Mouse (Mus musculus) midbrain, embryonic 13.5 days (tissue): ENCODE measurements at regions not wholly inside any gene's neighbourhood (a gene's known extent, or its start where the extent isn't known, plus 50 kb on each side); places are given as distances from the start of the nearest gene placed in this dataset.

Experiments used
- ATAC-seq: fragments of 200-750 bp; cut with Nextera tagmentation; 2 replicates; pipeline ENCODE4 v1.8.0; 2017; ENCODE audit warnings: mild to moderate bottlenecking, moderate TSS enrichment, moderate library complexity
- H3K27ac ChIP-seq: fragments of 300-500 bp; sonication (generic); 2 replicates; pipeline ENCODE4 v1.5.1; 2015; ENCODE audit warnings: inconsistent platforms, mild to moderate bottlenecking, moderate library complexity
- H3K27me3 ChIP-seq: fragments of 300-500 bp; sonication (generic); 2 replicates; pipeline ENCODE4 v1.6.1; 2015; ENCODE audit warnings: mild to moderate bottlenecking, inconsistent platforms
- H3K36me3 ChIP-seq: fragments of 300-500 bp; sonication (generic); 2 replicates; pipeline ENCODE4 v1.6.1; 2015; ENCODE audit warnings: mild to moderate bottlenecking, inconsistent platforms
- H3K4me1 ChIP-seq: fragments of 300-500 bp; sonication (generic); replicated peaks from 2 replicates; pipeline ENCODE4 v1.6.1; 2015; ENCODE audit warnings: inconsistent platforms
- H3K4me2 ChIP-seq: fragments of 300-500 bp; sonication (generic); replicated peaks from 2 replicates; pipeline ENCODE4 v1.6.1; 2015; ENCODE audit warnings: moderate library complexity, mild to moderate bottlenecking, inconsistent platforms
- H3K4me3 ChIP-seq: fragments of 300-500 bp; sonication (generic); replicated peaks from 2 replicates; pipeline ENCODE4 v1.5.1; 2015; ENCODE audit warnings: mild to moderate bottlenecking, inconsistent platforms
- H3K9ac ChIP-seq: fragments of 300-500 bp; sonication (generic); replicated peaks from 2 replicates; pipeline ENCODE4 v1.6.1; 2015; ENCODE audit warnings: mild to moderate bottlenecking, inconsistent platforms
- H3K9me3 ChIP-seq: fragments of 300-500 bp; sonication (generic); 2 replicates; pipeline ENCODE4 v1.6.1; 2016; ENCODE audit warnings: mild to moderate bottlenecking, inconsistent platforms
- WGBS: fragments of 180-500 bp; shearing (Covaris S2); methylation state at CpG from one replicate; pipeline ENCODE4 v1.1.7; 2015; 5-methylcytosine and 5-hydroxymethylcytosine counted together

- 88% methylated on average over 15 of the region's 15 CpGs for WGBS
- no peaks in the 10 kb centered on the region for H3K36me3 ChIP-seq
- no peak for ATAC-seq
- H3K27ac ChIP-seq, result no peak overlapping the region
- no peaks in the 10 kb centered on the region for H3K27me3 ChIP-seq
- H3K4me3 ChIP-seq, result no peak overlapping the region
- H3K9ac ChIP-seq, result no peak overlapping the region
- H3K4me1 ChIP-seq, result no peaks in the 10 kb centered on the region
- no peaks in the 10 kb centered on the region for H3K9me3 ChIP-seq
- no peak overlapping the region for H3K4me2 ChIP-seq
These were observed 61.5 kb upstream of the Igfbp7 start for GRCm38 (mm10) chr5:77469236-77469766.

DNA sequence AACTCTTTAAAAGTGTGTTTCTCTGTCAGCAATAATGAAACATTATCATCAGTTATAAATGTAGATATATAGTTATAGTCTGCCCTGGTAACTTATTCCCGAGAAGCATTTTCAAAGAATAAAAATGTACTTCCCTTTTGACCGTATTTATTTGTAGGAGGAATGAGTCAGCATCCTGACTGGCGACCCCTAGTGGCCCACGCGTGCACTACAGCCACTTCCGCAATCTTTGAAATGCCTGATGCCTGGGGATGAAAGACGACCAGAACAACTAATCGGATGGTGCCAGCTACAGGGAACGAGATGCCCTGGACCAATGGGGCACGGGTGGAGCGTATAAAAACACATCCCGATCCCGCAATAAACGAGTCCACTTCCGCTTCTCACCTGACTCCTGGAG lies 60.6 kb upstream of the Igfbp7 start:
- H3K4me3 ChIP-seq, result no peak overlapping the region
- H3K27me3 ChIP-seq, result no peaks in the 10 kb centered on the region
- no peak overlapping the region for H3K9ac ChIP-seq
- H3K4me2 ChIP-seq, result no peak overlapping the region
- H3K9me3 ChIP-seq, result no peaks in the 10 kb centered on the region
- no peak for ATAC-seq
- no peaks in the 10 kb centered on the region for H3K4me1 ChIP-seq
- whole genome bisulfite sequencing, result 66% methylated on average over 15 of the region's 15 CpGs
- H3K27ac ChIP-seq, result no peak overlapping the region
- no peaks in the 10 kb centered on the region for H3K36me3 ChIP-seq

DNA sequence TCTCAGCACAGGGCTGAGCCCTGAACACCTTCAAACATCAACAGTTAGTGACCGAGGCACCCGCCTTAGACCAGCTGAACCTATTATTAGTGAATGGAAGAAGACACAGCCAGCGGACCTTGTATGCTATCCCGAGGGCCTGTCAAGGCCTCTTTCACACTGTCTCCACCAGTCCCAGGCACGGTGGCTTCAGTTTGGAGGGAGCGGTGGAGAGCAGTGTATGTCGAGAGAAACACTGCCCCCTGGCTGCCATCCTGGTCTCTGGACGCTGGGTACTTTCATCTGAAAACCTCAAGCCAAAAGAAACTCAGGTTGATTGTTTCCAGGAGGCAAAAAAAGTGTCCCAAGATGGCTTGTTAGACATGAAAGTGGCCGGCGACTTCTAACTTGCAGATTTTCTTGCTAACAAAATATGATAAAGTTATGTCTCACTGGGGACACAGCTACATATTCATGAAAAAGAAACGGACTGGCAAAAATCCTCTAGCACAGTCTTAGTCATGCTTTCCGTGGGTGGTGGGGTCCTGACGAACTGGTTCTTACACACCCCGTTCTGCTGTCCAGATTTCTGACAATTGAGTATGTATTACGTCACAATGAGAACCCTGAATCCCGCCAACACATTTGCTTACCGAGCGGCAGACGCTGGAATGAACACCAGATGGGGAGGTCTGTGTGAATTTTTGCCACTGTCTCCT lies 57.2 kb upstream of the Igfbp7 start:
- no peak overlapping the region for H3K4me3 ChIP-seq
- H3K9me3 ChIP-seq, result no peaks in the 10 kb centered on the region
- H3K27me3 ChIP-seq, result no peaks in the 10 kb centered on the region
- H3K27ac ChIP-seq, result no peak overlapping the region
- 60% methylated on average over 19 of the region's 19 CpGs for WGBS
- no peaks in the 10 kb centered on the region for H3K36me3 ChIP-seq
- no peak overlapping the region for H3K9ac ChIP-seq
- no peak for ATAC-seq
- no peak overlapping the region for H3K4me2 ChIP-seq
- no peaks in the 10 kb centered on the region for H3K4me1 ChIP-seq

DNA sequence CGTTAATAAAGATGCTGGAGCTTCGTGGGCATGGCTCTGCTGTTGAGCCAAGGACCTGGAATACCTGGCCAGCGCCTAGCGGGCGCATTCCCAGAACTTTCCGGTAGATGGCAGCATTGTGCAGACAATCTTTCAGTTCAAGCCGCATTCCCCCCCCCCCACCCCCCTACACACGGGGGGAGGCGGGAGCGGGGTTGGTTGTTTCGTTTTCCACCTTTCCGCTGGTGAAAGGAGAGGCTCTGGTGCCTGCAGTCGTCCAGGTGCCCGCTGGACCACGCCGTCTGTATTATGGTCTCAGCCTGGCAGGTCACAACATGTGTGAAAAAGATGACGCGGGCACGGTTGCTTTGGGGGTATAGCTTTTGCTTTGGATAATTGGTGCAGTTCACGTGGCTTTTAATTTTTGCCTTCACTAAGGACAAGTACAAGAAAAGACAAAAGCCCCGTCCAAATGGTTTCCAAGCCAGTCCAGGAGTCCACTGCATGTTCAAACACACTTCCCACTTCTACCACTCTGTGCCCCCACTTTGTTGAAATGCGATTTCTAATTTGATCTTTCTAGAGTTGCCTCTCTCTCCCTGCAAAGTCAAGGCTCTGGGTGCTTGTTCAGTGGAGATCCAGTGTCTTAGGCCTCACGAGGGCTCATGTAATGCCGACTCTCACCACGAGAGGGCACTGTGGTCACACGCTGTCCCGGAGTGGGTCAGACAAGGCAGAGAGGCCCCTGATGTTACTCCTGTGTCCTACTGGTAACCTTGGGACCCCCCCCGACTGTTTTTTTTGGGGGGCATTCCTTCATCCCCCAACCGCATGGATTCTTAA lies 52.3 kb upstream of the Igfbp7 start:
- Histone ChIP-seq H3K4me1 (no peaks in the 10 kb centered on the region), H3K27me3 (peaks cover 6% of the 10 kb centered on the region; the same call in 1 of the 2 replicates), H3K4me3 (peak overlapping the region; percentile 43), H3K36me3 (no peaks in the 10 kb centered on the region), H3K4me2 (peak overlapping the region; percentile 53), H3K9me3 (no peaks in the 10 kb centered on the region), H3K27ac (peak overlapping the region; percentile 75), H3K9ac (peak overlapping the region; percentile 50; the same call in 1 of the 2 replicates)
- under 1% methylated on average over 29 of the region's 29 CpGs for WGBS
- peak; percentile 92 for ATAC-seq
